Mouse (Mus musculus) kidney, embryonic 15.5 days (tissue): ENCODE data around the gene Lhx4. TPM values are rescaled to one million over a fixed set of nuclear protein-coding genes. Genes with fewer than 3 reads are reported as not detected.

Source experiments
- ATAC-seq: fragments of 200-750 bp; cut with Nextera tagmentation; replicated peaks from 2 replicates; pipeline ENCODE4 v1.8.0; 2017; ENCODE audit warnings: moderate TSS enrichment; ENCODE audit not compliant: low FRiP score
- H3K27ac ChIP-seq: fragments of 300-500 bp; sonication (generic); 2 replicates; pipeline ENCODE4 v1.5.1; 2015; ENCODE audit warnings: mild to moderate bottlenecking, inconsistent platforms
- H3K27me3 ChIP-seq: fragments of 300-500 bp; sonication (generic); 2 replicates; pipeline ENCODE4 v1.6.1; 2015; ENCODE audit warnings: inconsistent platforms
- H3K36me3 ChIP-seq: fragments of 300-500 bp; sonication (generic); 2 replicates; pipeline ENCODE4 v1.6.1; 2015; ENCODE audit warnings: inconsistent platforms
- H3K4me1 ChIP-seq: fragments of 300-500 bp; sonication (generic); 2 replicates; pipeline ENCODE4 v1.6.1; 2015; ENCODE audit warnings: inconsistent platforms
- H3K4me2 ChIP-seq: fragments of 300-500 bp; sonication (generic); 2 replicates; pipeline ENCODE4 v1.6.1; 2015; ENCODE audit warnings: moderate library complexity, mild to moderate bottlenecking, inconsistent platforms
- H3K4me3 ChIP-seq: fragments of 300-500 bp; sonication (generic); replicated peaks from 2 replicates; pipeline ENCODE4 v1.5.1; 2015; ENCODE audit warnings: mild to moderate bottlenecking, inconsistent platforms
- H3K9ac ChIP-seq: fragments of 300-500 bp; sonication (generic); 2 replicates; pipeline ENCODE4 v1.6.1; 2015; ENCODE audit warnings: mild to moderate bottlenecking, inconsistent platforms
- H3K9me3 ChIP-seq: fragments of 300-500 bp; sonication (generic); replicated peaks from 2 replicates; pipeline ENCODE4 v1.6.1; 2016; ENCODE audit warnings: inconsistent platforms
- WGBS: fragments of 180-500 bp; shearing (Covaris S2); methylation state at CpG from one replicate; pipeline ENCODE4 v1.1.7; 2015; ENCODE audit warnings: mixed read lengths; 5-methylcytosine and 5-hydroxymethylcytosine counted together
- polyA plus RNA-seq: library from polyadenylated mRNA; unstranded; fragments of >200 nt; fragmentation: Nextera tagmentation; extraction: Ambion mirVana; gene quantifications from 2 replicates; pipeline ENCODE4 v1.2.1, GENCODE M21; 2015

The Lhx4 gene
- polyA plus RNA-seq, 1 experiment from 2014 or later: not detected

GRCm38 (mm10) chr1:155689558-155689957, 61.9 kb downstream of the Lhx4 start:
- no peak for ATAC-seq
- Histone ChIP-seq H3K9me3 (no peaks in the 10 kb centered on the region), H3K9ac (no peak overlapping the region), H3K4me2 (no peak overlapping the region), H3K4me1 (0 out of 2 replicates have a peak, but pooled peaks cover 7% of the 10 kb centered on the region), H3K27me3 (no peaks in the 10 kb centered on the region), H3K27ac (no peak overlapping the region), H3K4me3 (no peak overlapping the region), H3K36me3 (0 out of 2 replicates have a peak, but pooled peaks cover 7% of the 10 kb centered on the region)
- 96% methylated on average over 5 of the region's 5 CpGs for WGBS

DNA sequence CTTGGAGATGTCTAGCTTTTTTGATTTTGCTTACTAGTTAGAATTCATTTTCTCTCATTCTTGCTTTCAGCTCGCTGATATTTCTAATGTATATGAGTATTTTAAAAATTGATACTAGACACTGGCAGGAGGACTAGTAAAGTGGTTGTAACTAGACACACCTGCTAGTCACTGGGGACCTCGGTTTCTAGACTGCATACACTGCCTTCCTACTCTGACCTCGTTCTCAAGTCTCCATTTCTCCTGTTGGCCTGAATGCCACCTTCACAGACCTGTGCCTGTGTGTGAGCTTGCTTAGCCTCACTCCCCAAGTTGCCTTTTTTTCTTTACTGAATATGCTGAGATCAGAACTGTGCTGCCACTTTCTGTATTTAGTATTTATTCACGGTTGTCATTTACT, 62.3 kb downstream of the Lhx4 start:
- Histone ChIP-seq H3K4me1 (0 out of 2 replicates have a peak, but pooled peaks cover 7% of the 10 kb centered on the region), H3K4me2 (no peak overlapping the region), H3K36me3 (0 out of 2 replicates have a peak, but pooled peaks cover 7% of the 10 kb centered on the region), H3K4me3 (no peak overlapping the region), H3K27ac (no peak overlapping the region), H3K27me3 (no peaks in the 10 kb centered on the region), H3K9me3 (no peaks in the 10 kb centered on the region), H3K9ac (no peak overlapping the region)
- 90% methylated on average over 4 of the region's 4 CpGs for WGBS
- ATAC-seq: no peak

GRCm38 (mm10) chr1:155686816-155687215, 64.7 kb downstream of the Lhx4 start:
- Histone ChIP-seq H3K4me1 (0 out of 2 replicates have a peak, but pooled peaks cover 3% of the 10 kb centered on the region), H3K9ac (no peak overlapping the region), H3K4me2 (no peak overlapping the region), H3K4me3 (no peak overlapping the region), H3K9me3 (no peaks in the 10 kb centered on the region), H3K27me3 (no peaks in the 10 kb centered on the region), H3K27ac (no peak overlapping the region), H3K36me3 (0 out of 2 replicates have a peak, but pooled peaks cover 7% of the 10 kb centered on the region)
- WGBS: 71% methylated on average over 15 of the region's 15 CpGs
- no peak for ATAC-seq

DNA sequence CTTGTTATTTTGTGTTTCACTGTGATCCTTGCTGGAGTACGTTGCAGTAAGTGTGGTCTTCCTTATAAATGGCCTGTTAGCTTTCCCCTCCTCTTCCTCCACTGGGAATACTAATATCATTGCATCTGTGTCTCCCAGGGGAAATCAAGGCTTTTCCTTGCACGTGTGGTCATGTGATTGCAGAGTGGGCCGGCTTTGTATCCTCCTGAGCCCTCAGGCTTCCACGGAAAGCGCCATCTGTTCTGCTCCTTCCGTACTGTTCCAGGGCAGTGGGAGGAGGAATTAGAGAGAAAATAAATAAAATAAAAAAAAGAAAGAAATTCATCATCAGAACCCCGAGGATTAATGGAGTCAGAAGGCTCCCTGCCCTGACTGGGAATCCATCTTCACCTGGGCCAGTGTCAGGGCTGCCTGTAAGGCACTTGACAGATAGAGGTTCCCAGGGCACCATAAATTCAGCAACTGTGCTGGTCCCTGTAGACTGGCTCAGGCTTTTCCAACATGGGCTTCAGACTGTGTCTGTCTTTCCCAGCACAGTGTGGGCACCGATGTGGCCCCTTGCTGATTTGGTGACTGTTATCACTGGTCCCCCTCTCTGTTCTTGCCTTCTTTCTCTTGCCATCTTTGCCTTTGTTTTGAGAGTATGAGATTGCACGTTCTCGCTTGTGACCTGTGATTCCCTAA, 70.2 kb downstream of the Lhx4 start:
- peaks cover 4% of the 10 kb centered on the region; the same call in 1 of the 2 replicates for H3K4me1 ChIP-seq
- H3K4me2 ChIP-seq: no peak overlapping the region
- no peak for ATAC-seq
- 51% methylated on average over 10 of the region's 10 CpGs for WGBS
- H3K36me3 ChIP-seq: no peaks in the 10 kb centered on the region
- H3K27me3 ChIP-seq: no peaks in the 10 kb centered on the region
- no peak overlapping the region for H3K9ac ChIP-seq
- no peaks in the 10 kb centered on the region for H3K9me3 ChIP-seq
- no peak overlapping the region for H3K4me3 ChIP-seq
- no peak overlapping the region for H3K27ac ChIP-seq

DNA sequence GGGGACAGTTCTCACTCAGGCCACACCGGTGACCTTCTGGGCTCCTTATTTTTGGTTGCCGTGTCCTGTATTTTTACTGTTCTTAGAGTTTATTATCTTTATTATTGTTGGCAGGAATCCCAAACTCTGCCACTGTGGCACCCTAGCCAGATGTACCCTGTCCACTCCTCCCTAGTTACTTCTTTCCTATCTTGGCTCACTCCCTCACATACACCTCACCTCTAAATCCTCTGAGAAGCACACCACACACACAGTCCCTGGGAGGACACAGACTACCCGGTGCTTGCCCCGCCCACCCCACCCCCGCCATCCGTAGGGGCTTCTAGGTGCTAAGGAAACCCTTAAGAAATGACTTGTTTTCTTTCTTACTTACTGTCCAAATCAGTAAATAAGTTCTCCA, 75.9 kb downstream of the Lhx4 start:
- Histone ChIP-seq H3K4me2 (no peak overlapping the region), H3K36me3 (no peaks in the 10 kb centered on the region), H3K27me3 (no peaks in the 10 kb centered on the region), H3K4me1 (no peaks in the 10 kb centered on the region), H3K9ac (no peak overlapping the region), H3K27ac (no peak overlapping the region), H3K9me3 (no peaks in the 10 kb centered on the region), H3K4me3 (no peak overlapping the region)
- WGBS: 71% methylated on average over 6 of the region's 6 CpGs
- ATAC-seq: no peak

GRCm38 (mm10) chr1:155663994-155664393, 87.5 kb downstream of the Lhx4 start:
- H3K4me3 ChIP-seq: no peak overlapping the region
- no peak overlapping the region for H3K9ac ChIP-seq
- no peak overlapping the region for H3K4me2 ChIP-seq
- no peaks in the 10 kb centered on the region for H3K4me1 ChIP-seq
- ATAC-seq: no peak
- H3K9me3 ChIP-seq: no peaks in the 10 kb centered on the region
- no peaks in the 10 kb centered on the region for H3K27me3 ChIP-seq
- H3K27ac ChIP-seq: no peak overlapping the region
- 85% methylated on average over 5 of the region's 5 CpGs for WGBS
- no peaks in the 10 kb centered on the region for H3K36me3 ChIP-seq

DNA sequence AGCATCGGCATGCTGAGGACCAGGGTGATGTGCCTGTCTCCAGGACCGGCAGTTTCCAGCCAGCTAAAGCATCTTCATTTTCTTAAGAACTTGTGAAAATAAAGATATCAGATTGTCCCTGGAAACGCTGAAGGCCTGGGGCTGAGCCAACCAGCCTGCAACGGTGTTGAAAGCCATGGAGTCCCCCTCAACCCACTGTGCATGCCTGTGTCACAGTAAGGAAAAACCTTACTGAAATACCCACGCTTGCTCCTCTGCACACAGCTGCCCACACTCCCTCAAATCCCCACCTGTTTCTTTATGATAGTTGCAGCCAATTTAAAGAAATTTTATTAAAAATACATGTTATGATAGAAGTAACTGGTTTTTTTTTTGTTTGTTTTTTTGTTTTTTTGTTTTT, 95.2 kb downstream of the Lhx4 start:
- no peaks in the 10 kb centered on the region for H3K4me1 ChIP-seq
- WGBS: 74% methylated on average over 5 of the region's 5 CpGs
- no peak overlapping the region for H3K4me2 ChIP-seq
- H3K9ac ChIP-seq: no peak overlapping the region
- no peaks in the 10 kb centered on the region for H3K27me3 ChIP-seq
- no peak for ATAC-seq
- no peaks in the 10 kb centered on the region for H3K9me3 ChIP-seq
- H3K36me3 ChIP-seq: no peaks in the 10 kb centered on the region
- no peak overlapping the region for H3K4me3 ChIP-seq
- H3K27ac ChIP-seq: no peak overlapping the region

DNA sequence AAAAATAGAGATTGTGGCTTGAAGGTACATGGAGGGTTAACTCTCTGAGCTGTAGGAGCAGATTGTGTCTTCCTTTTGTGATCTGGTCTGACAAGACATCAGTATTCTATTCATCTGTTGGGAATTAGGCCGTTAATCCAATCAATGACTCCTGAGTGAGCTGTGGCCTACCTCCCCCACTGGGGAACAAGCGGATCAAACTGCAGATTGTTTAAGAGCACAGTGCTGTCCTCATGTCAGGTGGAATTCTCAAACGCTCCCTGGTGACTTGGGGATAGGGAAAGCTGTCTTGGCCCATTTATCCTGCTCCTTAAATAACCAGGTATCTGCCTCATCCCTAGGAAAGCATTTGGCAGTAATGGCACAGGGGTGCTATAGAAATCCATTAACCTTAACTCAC, 96.5 kb downstream of the Lhx4 start:
- H3K9ac ChIP-seq: no peak overlapping the region
- H3K27ac ChIP-seq: no peak overlapping the region
- no peaks in the 10 kb centered on the region for H3K36me3 ChIP-seq
- H3K27me3 ChIP-seq: no peaks in the 10 kb centered on the region
- ATAC-seq: no peak
- WGBS: 48% methylated on average over 3 of the region's 3 CpGs
- no peak overlapping the region for H3K4me2 ChIP-seq
- H3K4me3 ChIP-seq: no peak overlapping the region
- H3K9me3 ChIP-seq: no peaks in the 10 kb centered on the region
- no peaks in the 10 kb centered on the region for H3K4me1 ChIP-seq

DNA sequence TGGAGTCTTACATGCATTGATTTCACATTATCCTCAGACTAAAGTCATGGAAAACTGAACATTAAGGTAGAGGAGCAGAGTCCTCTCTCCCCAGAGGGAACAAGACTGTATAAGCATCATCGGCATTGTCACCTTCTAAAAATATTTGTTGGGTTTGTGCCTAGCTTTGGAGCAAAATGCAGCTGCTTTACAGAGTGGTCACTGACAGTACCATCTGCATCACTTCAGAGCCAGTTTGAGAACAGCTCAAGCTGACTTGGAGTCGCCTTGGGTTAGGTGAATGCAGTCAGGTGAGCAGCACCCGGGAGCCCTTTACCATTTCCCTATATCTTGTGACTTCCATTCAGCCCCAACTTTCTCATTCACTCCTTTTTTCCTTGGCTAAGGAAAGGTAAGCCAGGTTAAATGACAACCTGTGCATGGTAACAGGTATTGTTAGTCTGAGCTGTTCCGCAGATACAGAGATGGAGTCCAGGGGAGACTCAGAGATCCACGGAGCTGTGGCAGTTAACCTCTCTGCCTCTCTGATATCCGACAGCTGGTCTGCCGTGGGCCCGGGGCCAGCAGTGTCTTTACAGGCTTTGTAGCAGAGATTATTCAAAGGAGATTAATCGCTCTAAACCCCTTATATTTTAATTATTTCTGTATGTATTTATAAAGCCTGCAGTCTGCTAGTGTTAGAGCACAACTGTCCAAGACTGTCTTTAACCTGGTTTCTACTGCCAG, 101.2 kb downstream of the Lhx4 start:
- no peak for ATAC-seq
- H3K4me2 ChIP-seq: no peak overlapping the region
- H3K27me3 ChIP-seq: no peaks in the 10 kb centered on the region
- H3K4me1 ChIP-seq: no peaks in the 10 kb centered on the region
- WGBS: 70% methylated on average over 9 of the region's 9 CpGs
- no peaks in the 10 kb centered on the region for H3K9me3 ChIP-seq
- no peak overlapping the region for H3K27ac ChIP-seq
- H3K4me3 ChIP-seq: no peak overlapping the region
- no peaks in the 10 kb centered on the region for H3K36me3 ChIP-seq
- no peak overlapping the region for H3K9ac ChIP-seq

Other genes with a start within 250 kb of the Lhx4 start
- gene Acbd6, start 193.6 kb downstream of the Lhx4 start, polyA plus RNA-seq: 73.5 and 74.3 TPM in 2 replicates
- gene Qsox1, start 61.2 kb upstream of the Lhx4 start, polyA plus RNA-seq: 28.2 and 29.4 TPM in 2 replicates
- 10.7 and 11.0 TPM in 2 replicates for gene Cep350, start 221.6 kb upstream of the Lhx4 start, polyA plus RNA-seq